Mouse (Mus musculus): ENCODE data around the gene H2-Q1. TPM values are rescaled to one million over a fixed set of nuclear protein-coding genes. Genes with fewer than 3 reads are reported as not detected.
"Not testable (repeated sequence)": the region's sequence is repeated elsewhere in the genome, so short reads cannot be mapped to it uniquely, and the experiment has no call there.

The H2-Q1 gene
- total and polyA plus RNA-seq, 2 experiments from 2014 or later: 0.74 to 1.00 TPM

- Histone ChIP-seq H3K4me3 (ENCODE audit: low read depth, low read length) (no peak overlapping the region), H3K27me3 (ENCODE audit: insufficient read depth, low read length) (0 out of 2 replicates have a peak, but pooled peaks cover 3% of the 10 kb centered on the region), H3K9ac (no peak overlapping the region), H3K4me1 (ENCODE audit: insufficient read depth) (no peaks in the 10 kb centered on the region), H3K36me3 (ENCODE audit: insufficient read depth) (no peaks in the 10 kb centered on the region), H3K4me2 (ENCODE audit: low read depth) (no peak overlapping the region), H3K27ac (ENCODE audit: low read depth, low read length) (no peak overlapping the region), H3K9me3 (ENCODE audit: low read length) (no peaks in the 10 kb centered on the region)
- ATAC-seq (no peak), DNase-seq (no peak)
- TF ChIP-seq CTCF (IDR thresholded peaks at IDR 0.05; ENCODE audit: low read depth): no peak
Observed at GRCm38 (mm10) chr17:35318671-35319070, 1.5 kb upstream of the H2-Q1 start.

- H3K9me3 ChIP-seq (ENCODE audit: low read length); H3K4me3 ChIP-seq (ENCODE audit: low read depth, low read length); H3K27ac ChIP-seq (ENCODE audit: low read depth, low read length); H3K4me1 ChIP-seq (ENCODE audit: insufficient read depth); H3K9ac ChIP-seq; ATAC-seq; H3K4me2 ChIP-seq (ENCODE audit: low read depth); H3K36me3 ChIP-seq (ENCODE audit: insufficient read depth); DNase-seq; H3K27me3 ChIP-seq (ENCODE audit: insufficient read depth, low read length): not testable (repeated sequence)
- WGBS: 57% methylated on average over 1 of the region's 1 CpGs
- peak; percentile 37 for TF ChIP-seq CTCF (IDR thresholded peaks at IDR 0.05; ENCODE audit: low read depth)
Observed at GRCm38 (mm10) chr17:35325124-35325523, 4.9 kb downstream of the H2-Q1 start.

- not testable (repeated sequence) for H3K4me3 ChIP-seq (ENCODE audit: low read depth, low read length); H3K9me3 ChIP-seq (ENCODE audit: low read length); H3K36me3 ChIP-seq (ENCODE audit: insufficient read depth); H3K9ac ChIP-seq; H3K27ac ChIP-seq (ENCODE audit: low read depth, low read length); ATAC-seq; H3K4me2 ChIP-seq (ENCODE audit: low read depth); DNase-seq; H3K27me3 ChIP-seq (ENCODE audit: insufficient read depth, low read length); H3K4me1 ChIP-seq (ENCODE audit: insufficient read depth)
Observed at GRCm38 (mm10) chr17:35326000-35326399, 5.8 kb downstream of the H2-Q1 start.

GRCm38 (mm10) chr17:35329714-35330113 is 9.5 kb downstream of the H2-Q1 start:
- not testable (repeated sequence) for H3K9me3 ChIP-seq (ENCODE audit: low read length); H3K4me1 ChIP-seq (ENCODE audit: insufficient read depth); H3K36me3 ChIP-seq (ENCODE audit: insufficient read depth); H3K27ac ChIP-seq (ENCODE audit: low read depth, low read length); H3K9ac ChIP-seq; ATAC-seq; H3K4me2 ChIP-seq (ENCODE audit: low read depth); H3K27me3 ChIP-seq (ENCODE audit: insufficient read depth, low read length); H3K4me3 ChIP-seq (ENCODE audit: low read depth, low read length); DNase-seq
- 62% methylated on average over 3 of the region's 3 CpGs for WGBS

- not testable (repeated sequence) for H3K9ac ChIP-seq; H3K4me3 ChIP-seq (ENCODE audit: low read depth, low read length); H3K4me2 ChIP-seq (ENCODE audit: low read depth); H3K27ac ChIP-seq (ENCODE audit: low read depth, low read length); H3K4me1 ChIP-seq (ENCODE audit: insufficient read depth); H3K9me3 ChIP-seq (ENCODE audit: low read length); H3K36me3 ChIP-seq (ENCODE audit: insufficient read depth); H3K27me3 ChIP-seq (ENCODE audit: insufficient read depth, low read length); DNase-seq; ATAC-seq
- 75% methylated on average over 6 of the region's 6 CpGs for WGBS
Observed at GRCm38 (mm10) chr17:35331546-35331945, 11.3 kb downstream of the H2-Q1 start.

GRCm38 (mm10) chr17:35342071-35342671 is 22.0 kb downstream of the H2-Q1 start, which contains the start of gene H2-Q2:
Gene H2-Q2, plus strand, starts transcription at chr17:35342242.
- Histone ChIP-seq H3K4me2 (ENCODE audit: low read depth) (peak within 1 kb of the TSS; percentile 68), H3K27ac (ENCODE audit: low read depth, low read length) (no peak within 1 kb of the TSS), H3K9ac (peak within 1 kb of the TSS; percentile 43; the same call in 1 of the 2 replicates), H3K9me3 (ENCODE audit: low read length) (no peaks in the 10 kb centered on the region), H3K4me1 (ENCODE audit: insufficient read depth) (no peaks in the 10 kb centered on the region), H3K4me3 (ENCODE audit: low read depth, low read length) (peak within 1 kb of the TSS; percentile 35), H3K27me3 (ENCODE audit: insufficient read depth, low read length) (peaks cover 23% of the 10 kb centered on the region), H3K36me3 (ENCODE audit: insufficient read depth) (no peaks in the 10 kb centered on the region)
- under 1% methylated on average over 39 of the region's 40 CpGs for WGBS
- DNase-seq: no peak
- no peak for TF ChIP-seq CTCF (IDR thresholded peaks at IDR 0.05; ENCODE audit: low read depth)
- ATAC-seq: peak; percentile 29

GRCm38 (mm10) chr17:35342711-35343476 is 22.7 kb downstream of the H2-Q1 start:
- TF ChIP-seq CTCF (IDR thresholded peaks at IDR 0.05; ENCODE audit: low read depth): no peak
- H3K4me2 ChIP-seq (ENCODE audit: low read depth): peak overlapping the region; percentile 68
- WGBS: 3% methylated on average over 46 of the region's 46 CpGs
- H3K36me3 ChIP-seq (ENCODE audit: insufficient read depth): no peaks in the 10 kb centered on the region
- H3K27ac ChIP-seq (ENCODE audit: low read depth, low read length): no peak overlapping the region
- no peak; the same call in 1 of the 2 replicates for ATAC-seq
- peak overlapping the region; percentile 43; the same call in 1 of the 2 replicates for H3K9ac ChIP-seq
- DNase-seq: no peak
- peak overlapping the region; percentile 35 for H3K4me3 ChIP-seq (ENCODE audit: low read depth, low read length)
- no peaks in the 10 kb centered on the region for H3K9me3 ChIP-seq (ENCODE audit: low read length)
- H3K27me3 ChIP-seq (ENCODE audit: insufficient read depth, low read length): peaks cover 23% of the 10 kb centered on the region
- no peaks in the 10 kb centered on the region for H3K4me1 ChIP-seq (ENCODE audit: insufficient read depth)

- not testable (repeated sequence) for ATAC-seq; H3K4me2 ChIP-seq (ENCODE audit: low read depth); H3K36me3 ChIP-seq (ENCODE audit: insufficient read depth); H3K4me1 ChIP-seq (ENCODE audit: insufficient read depth); H3K4me3 ChIP-seq (ENCODE audit: low read depth, low read length); DNase-seq; H3K27ac ChIP-seq (ENCODE audit: low read depth, low read length); H3K9me3 ChIP-seq (ENCODE audit: low read length); H3K9ac ChIP-seq
- H3K27me3 ChIP-seq (ENCODE audit: insufficient read depth, low read length): peaks cover 10% of the 10 kb centered on the region; the same call in 1 of the 2 replicates
Observed at GRCm38 (mm10) chr17:35347659-35348058, 27.5 kb downstream of the H2-Q1 start.

GRCm38 (mm10) chr17:35353275-35353674 is 33.1 kb downstream of the H2-Q1 start:
- H3K9ac ChIP-seq; H3K9me3 ChIP-seq (ENCODE audit: low read length); ATAC-seq; H3K4me2 ChIP-seq (ENCODE audit: low read depth); DNase-seq; H3K27me3 ChIP-seq (ENCODE audit: insufficient read depth, low read length); H3K4me3 ChIP-seq (ENCODE audit: low read depth, low read length); H3K4me1 ChIP-seq (ENCODE audit: insufficient read depth); H3K27ac ChIP-seq (ENCODE audit: low read depth, low read length); H3K36me3 ChIP-seq (ENCODE audit: insufficient read depth): not testable (repeated sequence)
- WGBS: 79% methylated on average over 6 of the region's 6 CpGs
